Mouse (Mus musculus): Measurements from ENCODE around the gene Ptprs. TPM values are rescaled to one million over a fixed set of nuclear protein-coding genes. Genes with fewer than 3 reads are reported as not detected.

Ptprs gene
- polyA plus RNA-seq, 1 experiment from 2014 or later: 125 TPM

DNA sequence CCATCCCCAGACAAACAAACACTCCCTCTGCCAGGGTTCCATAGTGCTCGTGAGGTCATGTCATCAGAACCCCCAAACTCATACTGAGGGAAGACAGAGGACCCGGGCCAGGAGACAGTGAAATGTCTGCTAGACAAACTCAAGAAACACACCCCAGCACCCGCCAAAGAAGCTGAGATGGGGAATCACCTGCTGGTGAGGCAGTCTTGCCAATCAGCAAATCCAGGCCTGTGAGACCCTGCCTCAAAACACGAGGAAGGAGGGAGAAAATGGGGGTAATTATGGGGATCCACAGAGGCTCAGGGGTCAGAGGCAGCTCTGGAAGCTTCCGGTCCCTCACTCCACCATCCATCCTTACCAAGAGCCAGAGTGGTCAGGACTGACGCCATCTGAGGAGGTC, 9.5 kb downstream of the Ptprs start:
- H3K4me1 ChIP-seq (ENCODE audit: control insufficient read depth, insufficient read depth, low read length): peaks cover 45% of the 10 kb centered on the region

DNA sequence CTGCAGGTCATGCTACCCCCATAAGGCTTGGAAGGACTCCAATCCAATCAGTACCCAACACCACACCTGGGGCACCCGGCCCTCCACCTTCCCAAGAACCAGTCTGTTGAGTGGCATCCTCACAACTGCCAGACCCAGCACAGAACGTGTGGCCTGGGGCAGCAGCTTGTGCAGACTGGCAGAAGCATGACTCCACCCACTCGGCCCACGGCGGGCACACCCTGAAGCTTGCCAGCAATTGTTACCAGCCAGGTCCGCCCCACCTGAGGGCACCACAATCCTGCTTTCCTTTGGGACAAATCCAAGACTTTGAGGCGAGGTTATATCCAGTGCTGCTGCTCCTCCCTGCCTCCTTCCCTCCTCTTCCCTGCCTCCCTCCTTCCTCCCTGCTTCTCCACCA, 11.5 kb downstream of the Ptprs start:
- no peak overlapping the region for H3K27ac ChIP-seq (ENCODE audit: low read depth, low read length)
- ATAC-seq (ENCODE audit: low FRiP score): no peak
- no peak overlapping the region for H3K4me2 ChIP-seq
- peaks cover 47% of the 10 kb centered on the region for H3K4me1 ChIP-seq (ENCODE audit: control insufficient read depth, insufficient read depth, low read length)
- H3K9ac ChIP-seq (ENCODE audit: low read length): no peak overlapping the region
- no peaks in the 10 kb centered on the region for H3K9me3 ChIP-seq (ENCODE audit: control insufficient read depth, low read length)
- 89% methylated on average over 7 of the region's 7 CpGs for WGBS
- no peaks in the 10 kb centered on the region for H3K27me3 ChIP-seq (ENCODE audit: control insufficient read depth, insufficient read depth, low read length)
- H3K36me3 ChIP-seq (ENCODE audit: control insufficient read depth, insufficient read depth, low read length): no peaks in the 10 kb centered on the region; the same call in 1 of the 2 replicates
- no peak overlapping the region for H3K4me3 ChIP-seq (ENCODE audit: low read depth, low read length)
- DNase-seq (ENCODE audit: low spot score, missing footprints): no peak

More for the DNA sequence above, 9.5 kb downstream of the Ptprs start:
- 83% methylated on average over 6 of the region's 6 CpGs for WGBS
- Histone ChIP-seq H3K36me3 (ENCODE audit: control insufficient read depth, insufficient read depth, low read length) (no peaks in the 10 kb centered on the region; the same call in 1 of the 2 replicates), H3K27ac (ENCODE audit: low read depth, low read length) (no peak overlapping the region; the same call in 1 of the 2 replicates), H3K4me3 (ENCODE audit: low read depth, low read length) (no peak overlapping the region), H3K4me2 (no peak overlapping the region), H3K9me3 (ENCODE audit: control insufficient read depth, low read length) (no peaks in the 10 kb centered on the region), H3K9ac (ENCODE audit: low read length) (no peak overlapping the region), H3K27me3 (ENCODE audit: control insufficient read depth, insufficient read depth, low read length) (no peaks in the 10 kb centered on the region; the same call in none of the 2 replicates)
- no peak for DNase-seq (ENCODE audit: low spot score, missing footprints)
- ATAC-seq (ENCODE audit: low FRiP score): no peak

DNA sequence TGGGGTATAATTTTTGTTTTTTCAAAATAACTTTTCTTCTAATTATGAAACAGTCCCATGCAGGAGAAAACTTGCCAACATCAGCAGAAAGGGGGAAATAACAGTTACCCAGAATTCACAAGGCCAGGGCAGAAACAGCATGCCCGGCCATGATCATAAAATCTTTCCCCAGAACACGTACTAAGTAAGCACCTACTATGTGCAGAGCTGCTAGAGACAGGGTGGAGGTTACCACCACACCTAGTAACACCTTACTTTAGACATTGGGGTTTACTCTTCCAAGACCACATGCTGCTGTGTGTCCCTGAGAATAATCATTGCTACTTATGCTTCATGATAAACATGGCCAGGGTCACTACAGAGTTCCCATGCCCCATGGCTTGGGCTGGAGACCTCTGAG, 11.9 kb downstream of the Ptprs start:
- Histone ChIP-seq H3K4me1 (ENCODE audit: control insufficient read depth, insufficient read depth, low read length) (peaks cover 47% of the 10 kb centered on the region), H3K4me2 (no peak overlapping the region), H3K9me3 (ENCODE audit: control insufficient read depth, low read length) (no peaks in the 10 kb centered on the region), H3K36me3 (ENCODE audit: control insufficient read depth, insufficient read depth, low read length) (no peaks in the 10 kb centered on the region; the same call in 1 of the 2 replicates), H3K27ac (ENCODE audit: low read depth, low read length) (no peak overlapping the region), H3K9ac (ENCODE audit: low read length) (no peak overlapping the region), H3K4me3 (ENCODE audit: low read depth, low read length) (no peak overlapping the region), H3K27me3 (ENCODE audit: control insufficient read depth, insufficient read depth, low read length) (no peaks in the 10 kb centered on the region)
- DNase-seq (ENCODE audit: low spot score, missing footprints): no peak
- 94% methylated on average over 2 of the region's 2 CpGs for WGBS
- ATAC-seq (ENCODE audit: low FRiP score): no peak

DNA sequence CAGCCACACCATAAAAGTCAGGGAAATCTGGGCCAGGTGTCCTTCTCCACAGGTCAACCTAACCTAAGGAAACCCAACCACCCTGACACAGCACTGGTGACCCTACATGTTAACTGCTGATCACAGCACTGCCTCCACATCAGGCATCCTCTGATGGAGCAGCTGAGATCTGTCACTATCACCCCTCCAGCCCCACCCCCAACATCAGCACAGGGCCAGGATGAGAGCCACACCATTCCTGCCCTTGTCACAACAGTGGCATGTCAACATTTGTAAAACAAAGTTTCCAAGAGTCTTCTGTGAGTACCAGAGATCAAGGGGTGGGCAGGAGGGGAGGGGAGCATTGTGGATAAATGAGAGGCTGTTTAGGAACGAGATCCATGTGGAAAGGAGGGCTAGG, 12.8 kb downstream of the Ptprs start:
- Histone ChIP-seq H3K9ac (ENCODE audit: low read length) (no peak overlapping the region), H3K4me1 (ENCODE audit: control insufficient read depth, insufficient read depth, low read length) (peaks cover 47% of the 10 kb centered on the region), H3K4me2 (no peak overlapping the region), H3K36me3 (ENCODE audit: control insufficient read depth, insufficient read depth, low read length) (no peaks in the 10 kb centered on the region; the same call in 1 of the 2 replicates), H3K27ac (ENCODE audit: low read depth, low read length) (no peak overlapping the region; the same call in 1 of the 2 replicates), H3K27me3 (ENCODE audit: control insufficient read depth, insufficient read depth, low read length) (no peaks in the 10 kb centered on the region), H3K4me3 (ENCODE audit: low read depth, low read length) (no peak overlapping the region), H3K9me3 (ENCODE audit: control insufficient read depth, low read length) (no peaks in the 10 kb centered on the region)
- DNase-seq (ENCODE audit: low spot score, missing footprints): no peak
- ATAC-seq (ENCODE audit: low FRiP score): no peak
- 54% methylated on average over 1 of the region's 1 CpGs for WGBS

DNA sequence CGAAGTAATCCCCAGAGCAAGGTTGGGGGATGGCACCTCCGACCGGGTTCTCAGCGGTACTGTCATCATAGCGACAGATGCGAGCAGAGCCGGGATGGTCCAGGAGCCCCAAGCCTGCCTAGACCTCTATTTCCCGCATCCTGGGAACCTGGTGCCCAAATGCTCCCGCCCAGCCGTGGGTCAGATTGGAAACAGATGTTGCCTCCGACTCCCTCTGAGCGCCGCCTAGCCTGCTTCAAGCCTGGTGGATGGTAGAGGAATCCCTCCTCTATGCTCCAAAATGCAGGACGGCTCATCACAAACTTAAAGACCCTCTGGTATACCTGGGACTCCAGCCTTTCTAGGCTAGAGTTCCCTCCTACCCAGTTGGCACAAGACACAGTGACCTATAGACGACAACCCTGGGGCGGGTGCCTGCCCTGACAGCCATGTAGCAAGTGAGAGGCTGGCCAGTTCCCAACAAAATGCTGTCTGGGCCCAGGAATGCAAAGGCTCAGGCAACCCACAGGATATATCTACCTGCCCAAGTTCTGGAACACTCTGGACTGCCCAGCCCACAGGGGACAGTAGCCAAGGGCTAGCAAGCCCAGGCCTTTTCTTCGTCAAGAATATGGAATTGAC, 13.3 kb downstream of the Ptprs start:
- WGBS: 4% methylated on average over 17 of the region's 17 CpGs
- Histone ChIP-seq H3K4me3 (ENCODE audit: low read depth, low read length) (peak overlapping the region; percentile 47), H3K4me1 (ENCODE audit: control insufficient read depth, insufficient read depth, low read length) (peaks cover 46% of the 10 kb centered on the region), H3K9ac (ENCODE audit: low read length) (peak overlapping the region; percentile 44), H3K27me3 (ENCODE audit: control insufficient read depth, insufficient read depth, low read length) (no peaks in the 10 kb centered on the region), H3K9me3 (ENCODE audit: control insufficient read depth, low read length) (no peaks in the 10 kb centered on the region), H3K4me2 (peak overlapping the region; percentile 74), H3K36me3 (ENCODE audit: control insufficient read depth, insufficient read depth, low read length) (0 out of 2 replicates have a peak, but pooled peaks cover 2% of the 10 kb centered on the region), H3K27ac (ENCODE audit: low read depth, low read length) (peak overlapping the region; percentile 54)
- DNase-seq (ENCODE audit: low spot score, missing footprints) (no peak), ATAC-seq (ENCODE audit: low FRiP score) (no peak)

DNA sequence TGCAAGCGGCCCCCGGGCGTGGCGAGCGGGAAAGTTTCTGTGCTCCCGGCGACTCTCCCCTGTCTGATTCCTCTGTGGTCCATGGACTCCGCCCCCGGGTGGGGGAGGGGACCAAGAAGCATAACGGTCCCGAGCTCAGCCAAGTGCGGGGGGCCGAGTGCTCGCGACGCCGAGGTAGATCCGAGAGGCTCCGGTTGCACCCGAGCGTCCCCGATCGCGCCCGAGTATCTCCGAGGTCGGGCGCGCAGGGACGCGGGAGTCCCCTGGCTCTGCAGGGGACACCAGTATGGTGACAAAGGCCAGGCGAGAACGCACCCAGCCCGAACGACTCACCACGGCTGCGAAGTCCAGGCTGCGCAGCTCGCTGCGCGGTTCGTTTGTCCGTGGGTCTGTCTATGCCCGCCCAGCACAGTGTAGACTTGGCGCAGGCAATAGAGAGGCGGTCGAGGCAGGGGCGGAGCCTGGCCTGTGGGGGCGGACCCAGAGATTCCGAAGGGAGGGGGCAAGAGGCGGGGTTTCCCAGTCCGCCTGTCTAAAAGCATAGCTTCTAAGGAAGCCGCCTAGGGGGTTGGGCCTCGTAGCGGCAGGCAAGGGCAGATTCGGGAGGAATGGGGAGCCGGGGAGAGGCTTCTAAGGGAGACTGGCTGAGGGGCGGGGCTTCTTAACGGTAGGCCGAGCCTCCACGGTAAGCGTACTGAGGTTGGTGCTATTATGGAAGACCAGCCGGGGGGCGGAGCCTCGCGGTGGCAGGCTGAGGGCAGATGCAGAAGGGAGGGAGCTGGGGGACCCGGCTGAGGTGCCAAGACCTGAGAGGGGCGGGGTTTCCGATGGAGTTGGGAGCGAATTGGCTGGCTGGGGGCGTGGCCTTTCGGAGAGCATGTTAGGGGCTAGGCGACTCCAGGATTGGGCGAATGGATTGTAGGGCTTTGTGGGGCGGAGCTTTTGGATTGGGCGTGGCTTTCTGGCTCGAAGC, 14.2 kb downstream of the Ptprs start:
- peak overlapping the region; percentile 70 for H3K9ac ChIP-seq (ENCODE audit: low read length)
- H3K27me3 ChIP-seq (ENCODE audit: control insufficient read depth, insufficient read depth, low read length): no peaks in the 10 kb centered on the region
- ATAC-seq (ENCODE audit: low FRiP score) (peak; percentile 93), DNase-seq (ENCODE audit: low spot score, missing footprints) (peak; percentile 100)
- H3K36me3 ChIP-seq (ENCODE audit: control insufficient read depth, insufficient read depth, low read length): 0 out of 2 replicates have a peak, but pooled peaks cover 2% of the 10 kb centered on the region
- peak overlapping the region; percentile 74 for H3K4me2 ChIP-seq
- WGBS: under 1% methylated on average over 77 of the region's 77 CpGs
- H3K4me3 ChIP-seq (ENCODE audit: low read depth, low read length): peak overlapping the region; percentile 47
- H3K27ac ChIP-seq (ENCODE audit: low read depth, low read length): peak overlapping the region; percentile 92
- no peaks in the 10 kb centered on the region for H3K9me3 ChIP-seq (ENCODE audit: control insufficient read depth, low read length)
- peaks cover 39% of the 10 kb centered on the region for H3K4me1 ChIP-seq (ENCODE audit: control insufficient read depth, insufficient read depth, low read length)

DNA sequence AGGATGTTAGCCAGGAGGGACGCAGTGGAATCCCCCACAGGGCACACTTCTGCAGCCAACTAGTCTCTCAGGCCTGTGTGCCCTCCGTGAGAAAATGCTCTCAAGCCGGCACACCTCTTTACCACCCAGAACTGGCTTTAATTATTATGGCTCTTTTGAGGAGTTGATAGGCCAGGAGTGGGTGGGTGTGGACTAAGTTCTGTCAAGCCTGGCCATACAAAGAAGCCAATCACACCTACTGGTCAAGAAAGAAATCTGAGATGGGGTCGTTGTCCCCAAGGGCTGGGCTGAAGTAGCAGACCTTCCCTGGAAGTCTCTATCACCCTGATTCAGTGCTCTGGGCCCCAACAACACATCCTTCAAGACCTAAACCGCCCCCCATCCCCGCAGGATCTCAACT, 15.4 kb downstream of the Ptprs start:
- Histone ChIP-seq H3K4me3 (ENCODE audit: low read depth, low read length) (peak overlapping the region; percentile 47), H3K4me1 (ENCODE audit: control insufficient read depth, insufficient read depth, low read length) (peaks cover 35% of the 10 kb centered on the region), H3K9ac (ENCODE audit: low read length) (peak overlapping the region; percentile 70), H3K27ac (ENCODE audit: low read depth, low read length) (peak overlapping the region; percentile 92; the same call in 1 of the 2 replicates), H3K9me3 (ENCODE audit: control insufficient read depth, low read length) (no peaks in the 10 kb centered on the region), H3K4me2 (peak overlapping the region; percentile 74), H3K27me3 (ENCODE audit: control insufficient read depth, insufficient read depth, low read length) (no peaks in the 10 kb centered on the region), H3K36me3 (ENCODE audit: control insufficient read depth, insufficient read depth, low read length) (peaks cover 5% of the 10 kb centered on the region)
- DNase-seq (ENCODE audit: low spot score, missing footprints) (no peak), ATAC-seq (ENCODE audit: low FRiP score) (no peak)
- WGBS: 25% methylated on average over 6 of the region's 6 CpGs

DNA sequence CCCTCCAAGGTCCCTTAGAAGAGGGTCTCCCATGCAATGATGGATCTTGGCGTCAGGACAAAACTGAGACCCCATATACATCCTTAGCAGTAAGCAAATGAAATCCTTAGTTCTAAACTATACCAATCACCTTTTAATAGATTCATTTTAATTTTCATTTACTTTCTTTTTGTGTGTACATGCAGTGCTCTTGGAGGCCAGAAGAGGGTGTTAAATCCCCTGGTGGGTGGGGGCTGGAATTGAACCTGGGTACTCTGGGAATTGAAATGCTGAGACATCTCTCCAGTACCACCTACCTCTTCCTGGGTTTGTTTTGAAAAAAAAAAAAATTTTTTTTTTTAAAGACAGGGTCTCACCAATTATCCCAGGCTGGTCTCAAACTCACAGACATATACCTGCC, 18.8 kb downstream of the Ptprs start:
- Histone ChIP-seq H3K4me1 (ENCODE audit: control insufficient read depth, insufficient read depth, low read length) (peaks cover 23% of the 10 kb centered on the region), H3K4me2 (no peak overlapping the region), H3K36me3 (ENCODE audit: control insufficient read depth, insufficient read depth, low read length) (peaks cover 15% of the 10 kb centered on the region), H3K27me3 (ENCODE audit: control insufficient read depth, insufficient read depth, low read length) (no peaks in the 10 kb centered on the region), H3K4me3 (ENCODE audit: low read depth, low read length) (no peak overlapping the region), H3K27ac (ENCODE audit: low read depth, low read length) (no peak overlapping the region), H3K9ac (ENCODE audit: low read length) (no peak overlapping the region), H3K9me3 (ENCODE audit: control insufficient read depth, low read length) (no peaks in the 10 kb centered on the region)
- WGBS: 95% methylated on average over 1 of the region's 1 CpGs
- no peak for DNase-seq (ENCODE audit: low spot score, missing footprints)
- no peak for ATAC-seq (ENCODE audit: low FRiP score)

DNA sequence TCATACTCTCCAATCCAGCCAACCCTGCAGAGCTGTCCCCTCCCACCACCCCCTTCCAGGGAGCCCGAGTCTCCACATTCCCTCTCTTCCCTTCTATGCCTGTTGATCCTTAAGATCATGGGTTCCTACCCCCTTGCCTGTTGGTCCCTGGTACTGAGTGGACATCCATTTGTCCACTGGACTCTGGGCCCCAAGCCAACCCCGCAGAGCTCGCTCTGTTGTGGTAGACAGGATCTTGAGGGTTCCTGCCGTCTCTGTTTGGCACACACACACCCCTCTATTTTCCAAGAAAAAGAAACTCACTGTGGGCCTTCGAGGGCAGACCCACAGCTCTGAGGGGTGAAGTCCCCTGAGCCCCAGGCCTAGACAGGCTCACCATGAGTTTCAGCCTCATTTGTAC, 19.9 kb downstream of the Ptprs start:
- Histone ChIP-seq H3K36me3 (ENCODE audit: control insufficient read depth, insufficient read depth, low read length) (peaks cover 25% of the 10 kb centered on the region), H3K4me1 (ENCODE audit: control insufficient read depth, insufficient read depth, low read length) (peaks cover 21% of the 10 kb centered on the region), H3K27me3 (ENCODE audit: control insufficient read depth, insufficient read depth, low read length) (no peaks in the 10 kb centered on the region), H3K9me3 (ENCODE audit: control insufficient read depth, low read length) (no peaks in the 10 kb centered on the region), H3K27ac (ENCODE audit: low read depth, low read length) (no peak overlapping the region), H3K9ac (ENCODE audit: low read length) (no peak overlapping the region), H3K4me3 (ENCODE audit: low read depth, low read length) (no peak overlapping the region), H3K4me2 (no peak overlapping the region)
- ATAC-seq (ENCODE audit: low FRiP score) (no peak), DNase-seq (ENCODE audit: low spot score, missing footprints) (no peak)
- 88% methylated on average over 5 of the region's 5 CpGs for WGBS
